ENCODE assay signal across 35 mouse cellular contexts in the genomic region with DNA sequence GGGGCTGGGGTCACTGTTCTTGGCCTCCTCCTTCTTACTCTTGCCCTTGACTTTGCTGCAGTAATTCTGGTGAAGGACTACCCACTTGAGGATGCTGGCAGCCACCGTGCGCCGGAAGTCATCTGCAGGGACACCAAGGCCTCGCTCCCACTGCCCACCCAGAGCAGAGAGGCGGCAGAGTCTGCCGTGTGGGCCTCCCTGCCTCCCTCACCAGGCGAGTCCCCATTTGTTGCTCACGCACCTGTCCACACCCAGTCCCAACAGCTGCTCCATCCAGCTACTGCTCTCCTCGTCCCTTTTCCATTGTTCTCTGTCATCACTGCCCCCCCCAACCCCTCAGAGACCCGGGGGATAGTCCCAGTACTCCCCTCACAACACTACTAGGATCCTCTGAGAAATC. TPM values are rescaled to one million over a fixed set of nuclear protein-coding genes. Genes with fewer than 3 reads are reported as not detected.
"Had no signal": no experiment of that assay in that cellular context is flagged by ENCODE, and none has a peak within 500 bp of the region (broad histone marks: within the 10 kb centered on the region; RNA-seq: fewer than 3 reads in every experiment).

No protein-coding gene starts in this region.

- H3K9ac ChIP-seq: limb, embryonic 12.5 days; limb, embryonic 13.5 days; limb, embryonic 15.5 days; liver, embryonic 12.5 days; liver, embryonic 13.5 days; liver, embryonic 14.5 days; liver, embryonic 15.5 days; liver, postnatal 0 days; lung, embryonic 14.5 days; lung, embryonic 15.5 days; midbrain, embryonic 12.5 days; midbrain, embryonic 13.5 days; midbrain, embryonic 15.5 days; neural tube, embryonic 12.5 days had no signal

- DNase-seq: left cerebral cortex, postnatal 4 days; liver; liver, embryonic 13.5 days; liver, postnatal 0 days; lung, adult 18-20 months; lung, adult 2 months; lung, embryonic 14.5 days; lung, postnatal 10 days; lung, postnatal 14 days; lung, postnatal 36 days; midbrain, embryonic 14.5 days had no signal

- H3K36me3 ChIP-seq: limb, embryonic 10.5 days; limb, embryonic 12.5 days; limb, embryonic 13.5 days; limb, embryonic 15.5 days; liver, embryonic 12.5 days; liver, embryonic 13.5 days; liver, embryonic 15.5 days; lung, embryonic 15.5 days; midbrain, embryonic 10.5 days; midbrain, embryonic 12.5 days; midbrain, embryonic 13.5 days; midbrain, embryonic 15.5 days; neural tube, embryonic 12.5 days had no signal

- H3K4me2 ChIP-seq: limb, embryonic 12.5 days; limb, embryonic 13.5 days; limb, embryonic 15.5 days; liver, embryonic 11.5 days; liver, embryonic 12.5 days; liver, embryonic 13.5 days; liver, embryonic 15.5 days; lung, embryonic 14.5 days; lung, embryonic 15.5 days; midbrain, embryonic 12.5 days; midbrain, embryonic 13.5 days; midbrain, embryonic 15.5 days; neural tube, embryonic 12.5 days had no signal

- H3K4me1 ChIP-seq: limb, embryonic 10.5 days; limb, embryonic 12.5 days; limb, embryonic 13.5 days; limb, embryonic 15.5 days; liver, embryonic 12.5 days; liver, embryonic 13.5 days; liver, embryonic 15.5 days; lung, embryonic 15.5 days; midbrain, embryonic 10.5 days; midbrain, embryonic 12.5 days; midbrain, embryonic 13.5 days; midbrain, embryonic 15.5 days; neural tube, embryonic 12.5 days had no signal

- H3K27me3 ChIP-seq: limb, embryonic 12.5 days; limb, embryonic 13.5 days; limb, embryonic 15.5 days; liver, embryonic 12.5 days; liver, embryonic 13.5 days; liver, embryonic 15.5 days; lung, embryonic 15.5 days; midbrain, embryonic 12.5 days; midbrain, embryonic 13.5 days; midbrain, embryonic 15.5 days; neural tube, embryonic 12.5 days had no signal

- ATAC-seq: liver, embryonic 12.5 days; liver, postnatal 0 days; lung, postnatal 0 days; midbrain, embryonic 13.5 days; midbrain, embryonic 15.5 days had no signal

- H3K4me3 ChIP-seq: left cerebral cortex, adult 2 months; limb, embryonic 10.5 days; limb, embryonic 12.5 days; limb, embryonic 13.5 days; limb, embryonic 15.5 days; liver, embryonic 12.5 days; liver, embryonic 13.5 days; liver, embryonic 15.5 days; lung, embryonic 15.5 days; megakaryocyte, embryonic 14.5 days; midbrain, embryonic 10.5 days; midbrain, embryonic 12.5 days; midbrain, embryonic 13.5 days; midbrain, embryonic 15.5 days; neural tube, embryonic 12.5 days had no signal

- H3K27ac ChIP-seq: left cerebral cortex, adult 2 months; limb, embryonic 10.5 days; limb, embryonic 12.5 days; limb, embryonic 13.5 days; limb, embryonic 15.5 days; liver, embryonic 12.5 days; liver, embryonic 13.5 days; liver, embryonic 14.5 days; liver, embryonic 15.5 days; lung, embryonic 15.5 days; macrophage; midbrain, embryonic 10.5 days; midbrain, embryonic 12.5 days; midbrain, embryonic 13.5 days; midbrain, embryonic 15.5 days; neural tube, embryonic 12.5 days had no signal

- H3K9me3 ChIP-seq: limb, embryonic 10.5 days; limb, embryonic 12.5 days; limb, embryonic 13.5 days; limb, embryonic 15.5 days; liver, embryonic 12.5 days; liver, embryonic 13.5 days; liver, embryonic 15.5 days; lung, embryonic 15.5 days; midbrain, embryonic 10.5 days; midbrain, embryonic 12.5 days; midbrain, embryonic 15.5 days; neural tube, embryonic 12.5 days had no signal

RNA-seq across cellular contexts. Expression of gene Ttll8, which starts 21.6 kb away (rescaled TPM):
- polyA plus RNA-seq: limb, embryonic 10.5 days; limb, embryonic 11.5 days; limb, embryonic 12.5 days; limb, embryonic 13.5 days; limb, embryonic 15.5 days; liver, embryonic 11.5 days; liver, embryonic 12.5 days; liver, embryonic 13.5 days; liver, embryonic 14.5 days; liver, embryonic 15.5 days; liver, embryonic 16.5 days; liver, postnatal 0 days; lung, embryonic 14.5 days; lung, embryonic 15.5 days; lung, embryonic 16.5 days; macrophage; midbrain, embryonic 10.5 days; midbrain, embryonic 12.5 days; midbrain, embryonic 13.5 days; midbrain, embryonic 14.5 days; neural tube, embryonic 11.5 days; neural tube, embryonic 12.5 days had no signal

RNA-seq across cellular contexts. Expression of gene Mlc1, which starts 46.1 kb away (rescaled TPM):
- polyA plus RNA-seq: limb, embryonic 10.5 days; limb, embryonic 11.5 days; limb, embryonic 12.5 days; liver, adult 2 months; liver, embryonic 11.5 days; liver, embryonic 12.5 days; liver, embryonic 14.5 days; liver, embryonic 15.5 days; liver, postnatal 0 days; lung, embryonic 14.5 days; macrophage had no signal

RNA-seq across cellular contexts. Expression of gene Mov10l1, which starts 50.0 kb away (rescaled TPM):
- polyA plus RNA-seq: limb, embryonic 11.5 days; limb, embryonic 12.5 days; limb, embryonic 13.5 days; liver, adult 2 months; liver, embryonic 12.5 days; liver, embryonic 13.5 days; liver, embryonic 14.5 days; liver, embryonic 15.5 days; liver, embryonic 16.5 days; liver, postnatal 0 days; lung, embryonic 14.5 days; macrophage; midbrain, embryonic 10.5 days; midbrain, embryonic 12.5 days; midbrain, embryonic 13.5 days; midbrain, embryonic 14.5 days; midbrain, embryonic 15.5 days; midbrain, postnatal 0 days; neural tube, embryonic 11.5 days; neural tube, embryonic 12.5 days had no signal
